Mouse (Mus musculus): ENCODE results near the gene Polr2f. TPM values are rescaled to one million over a fixed set of nuclear protein-coding genes. Genes with fewer than 3 reads are reported as not detected.

The Polr2f gene
- polyA plus RNA-seq, 1 experiment = not detected

DNA sequence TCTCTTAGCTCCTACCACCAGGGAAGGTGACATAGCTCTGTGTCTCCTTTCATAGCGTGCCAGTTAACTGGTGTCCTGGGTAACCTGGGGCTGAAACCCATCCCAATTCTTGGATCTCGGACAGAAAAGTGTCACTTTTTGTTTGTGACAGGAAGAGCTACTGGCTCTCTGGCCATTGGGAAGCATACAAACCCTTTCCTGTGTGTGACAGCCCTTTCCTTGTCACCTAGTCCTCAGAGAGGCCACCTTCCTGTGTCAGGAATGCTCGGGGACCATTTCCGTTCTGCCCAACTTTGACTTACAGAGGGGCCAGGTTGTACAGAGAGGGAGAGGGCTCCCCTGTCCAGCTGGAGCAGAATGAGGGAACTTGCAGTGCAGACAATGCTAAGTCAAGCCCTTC lies 41.4 kb upstream of the Polr2f start:
- no peak overlapping the region for H3K4me3 ChIP-seq (ENCODE audit: insufficient read depth, low read depth, low read length)
- no peak overlapping the region for H3K27ac ChIP-seq (ENCODE audit: insufficient read depth, low read depth, low read length)
- WGBS = 81% methylated on average over 4 of the region's 4 CpGs
- peaks cover 20% of the 10 kb centered on the region for H3K4me1 ChIP-seq (ENCODE audit: control insufficient read depth, insufficient read depth, low read length)
- no peak for TF ChIP-seq POLR2A (IDR thresholded peaks at IDR 0.05; ENCODE audit: insufficient read depth, low read depth, low read length)
- no peak for TF ChIP-seq CTCF (IDR thresholded peaks at IDR 0.05; ENCODE audit: insufficient read depth, low read depth, low read length)

DNA sequence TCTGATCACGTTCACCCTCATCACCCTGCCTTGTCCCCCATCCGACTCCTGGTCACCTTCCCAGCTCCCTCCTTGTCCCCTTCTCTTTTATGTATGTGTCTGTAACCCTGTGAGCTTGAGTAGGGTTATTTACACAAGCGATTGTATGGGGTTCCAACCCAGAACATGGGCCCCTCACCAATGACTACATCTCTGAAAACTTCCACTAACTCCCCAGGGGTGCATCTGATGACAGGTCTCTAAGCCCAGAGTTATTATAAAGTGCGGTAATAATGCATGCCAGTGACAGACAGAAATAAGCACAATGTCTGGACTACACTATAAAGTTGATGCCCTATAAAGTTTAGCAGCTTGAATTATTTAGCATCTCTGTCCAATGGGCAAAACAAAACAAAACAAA lies 40.4 kb upstream of the Polr2f start:
- WGBS = 87% methylated on average over 4 of the region's 4 CpGs
- H3K4me1 ChIP-seq (ENCODE audit: control insufficient read depth, insufficient read depth, low read length) = peaks cover 18% of the 10 kb centered on the region
- H3K4me3 ChIP-seq (ENCODE audit: insufficient read depth, low read depth, low read length) = no peak overlapping the region
- no peak for TF ChIP-seq POLR2A (IDR thresholded peaks at IDR 0.05; ENCODE audit: insufficient read depth, low read depth, low read length)
- no peak for TF ChIP-seq CTCF (IDR thresholded peaks at IDR 0.05; ENCODE audit: insufficient read depth, low read depth, low read length)
- H3K27ac ChIP-seq (ENCODE audit: insufficient read depth, low read depth, low read length) = no peak overlapping the region

DNA sequence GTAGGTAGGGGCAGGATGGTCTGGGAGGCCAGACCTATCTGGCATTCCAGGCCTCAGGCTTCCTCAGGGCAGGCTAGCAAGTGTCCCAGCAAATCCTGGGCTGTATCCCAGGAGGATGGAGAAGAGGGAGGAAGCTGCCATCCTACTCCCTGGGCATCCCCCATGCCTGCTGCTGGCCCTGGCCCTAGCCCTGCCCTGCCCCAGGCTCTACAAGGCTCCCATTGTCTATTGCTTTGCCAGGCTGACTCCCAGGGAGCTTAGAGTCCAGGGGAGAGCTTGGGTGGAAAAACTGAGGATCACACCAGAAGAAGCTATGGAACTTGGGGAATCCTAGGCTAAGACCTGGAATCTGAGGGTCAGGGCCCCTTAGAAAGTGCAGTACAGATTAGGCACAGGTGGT lies 39.3 kb upstream of the Polr2f start:
- Histone ChIP-seq H3K4me3 (ENCODE audit: insufficient read depth, low read depth, low read length) (no peak overlapping the region), H3K27ac (ENCODE audit: insufficient read depth, low read depth, low read length) (no peak overlapping the region), H3K4me1 (ENCODE audit: control insufficient read depth, insufficient read depth, low read length) (peaks cover 16% of the 10 kb centered on the region)
- TF ChIP-seq CTCF (IDR thresholded peaks at IDR 0.05; ENCODE audit: insufficient read depth, low read depth, low read length) (no peak), POLR2A (IDR thresholded peaks at IDR 0.05; ENCODE audit: insufficient read depth, low read depth, low read length) (no peak)

DNA sequence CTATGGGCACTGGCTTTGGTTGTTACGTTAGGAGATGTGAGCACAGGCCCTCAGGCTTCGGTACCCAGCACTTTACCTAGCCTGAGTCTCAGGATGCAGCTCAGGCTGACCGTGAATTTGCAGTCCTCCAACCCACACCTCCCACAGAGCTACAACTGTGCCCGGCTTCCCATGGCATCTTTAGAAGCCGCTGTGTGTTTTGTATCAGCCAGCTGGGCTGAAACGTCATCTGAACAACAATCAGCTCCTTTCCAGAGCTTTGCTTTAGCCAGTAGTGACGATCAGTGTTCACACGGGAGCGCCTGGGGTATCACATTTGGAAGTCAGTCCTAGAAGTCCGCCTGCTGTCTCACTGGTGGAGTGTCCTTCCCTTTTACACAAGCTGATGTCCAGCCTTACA lies 37.5 kb upstream of the Polr2f start:
- H3K4me1 ChIP-seq (ENCODE audit: control insufficient read depth, insufficient read depth, low read length) = peaks cover 11% of the 10 kb centered on the region
- 60% methylated on average over 10 of the region's 10 CpGs for WGBS
- no peak for TF ChIP-seq POLR2A (IDR thresholded peaks at IDR 0.05; ENCODE audit: insufficient read depth, low read depth, low read length)
- H3K27ac ChIP-seq (ENCODE audit: insufficient read depth, low read depth, low read length) = no peak overlapping the region
- H3K4me3 ChIP-seq (ENCODE audit: insufficient read depth, low read depth, low read length) = no peak overlapping the region

DNA sequence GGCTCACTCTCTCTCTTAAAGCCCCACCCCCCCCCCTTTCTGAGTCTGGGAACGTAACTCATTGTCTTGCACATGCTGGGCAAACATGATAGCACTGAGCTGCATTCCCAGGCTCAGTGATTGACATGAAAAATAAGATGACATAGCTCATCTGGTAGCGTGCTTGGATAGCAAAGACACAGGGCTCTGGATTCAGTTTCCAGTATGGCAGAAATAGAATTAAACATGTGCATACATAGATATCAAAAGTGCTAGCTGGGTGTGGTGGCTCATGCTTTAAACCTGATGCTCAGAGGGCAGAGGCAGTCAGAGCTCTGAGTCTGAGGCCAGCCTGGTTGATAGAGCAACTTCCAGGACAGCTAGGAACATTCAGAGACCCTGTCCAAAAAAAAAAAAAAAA lies 35.0 kb upstream of the Polr2f start:
- Histone ChIP-seq H3K4me1 (ENCODE audit: control insufficient read depth, insufficient read depth, low read length) (peaks cover 16% of the 10 kb centered on the region), H3K4me3 (ENCODE audit: insufficient read depth, low read depth, low read length) (no peak overlapping the region), H3K27ac (ENCODE audit: insufficient read depth, low read depth, low read length) (no peak overlapping the region)
- TF ChIP-seq CTCF (IDR thresholded peaks at IDR 0.05; ENCODE audit: insufficient read depth, low read depth, low read length) (no peak), POLR2A (IDR thresholded peaks at IDR 0.05; ENCODE audit: insufficient read depth, low read depth, low read length) (no peak)
- 76% methylated on average over 2 of the region's 2 CpGs for WGBS

DNA sequence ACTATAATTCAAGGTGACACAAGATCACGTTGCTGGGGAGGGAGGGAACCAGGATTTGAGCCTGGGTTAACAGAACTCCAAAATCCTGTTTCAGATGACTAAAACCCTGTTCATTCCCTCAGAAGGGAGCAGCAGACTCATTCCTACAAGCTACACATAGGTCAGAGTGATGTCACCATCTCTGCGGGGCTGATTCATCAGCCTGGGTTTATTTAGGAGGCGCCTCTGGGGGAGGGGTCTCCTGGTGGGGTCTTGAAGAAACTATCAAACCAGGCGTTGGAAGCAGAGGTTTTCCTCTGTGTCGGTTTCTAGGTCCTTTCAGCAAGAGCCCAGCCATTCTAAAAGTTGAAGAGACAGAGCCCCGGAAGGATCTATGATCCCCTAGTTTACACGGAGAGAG lies 32.8 kb upstream of the Polr2f start:
- 0 out of 2 replicates have a peak overlapping the region, but pooled peaks have one; percentile 80 for H3K4me3 ChIP-seq (ENCODE audit: insufficient read depth, low read depth, low read length)
- H3K27ac ChIP-seq (ENCODE audit: insufficient read depth, low read depth, low read length) = no peak overlapping the region
- H3K4me1 ChIP-seq (ENCODE audit: control insufficient read depth, insufficient read depth, low read length) = peaks cover 22% of the 10 kb centered on the region
- WGBS = 18% methylated on average over 7 of the region's 7 CpGs
- TF ChIP-seq POLR2A (IDR thresholded peaks at IDR 0.05; ENCODE audit: insufficient read depth, low read depth, low read length) = no peak
- TF ChIP-seq CTCF (IDR thresholded peaks at IDR 0.05; ENCODE audit: insufficient read depth, low read depth, low read length) = no peak

DNA sequence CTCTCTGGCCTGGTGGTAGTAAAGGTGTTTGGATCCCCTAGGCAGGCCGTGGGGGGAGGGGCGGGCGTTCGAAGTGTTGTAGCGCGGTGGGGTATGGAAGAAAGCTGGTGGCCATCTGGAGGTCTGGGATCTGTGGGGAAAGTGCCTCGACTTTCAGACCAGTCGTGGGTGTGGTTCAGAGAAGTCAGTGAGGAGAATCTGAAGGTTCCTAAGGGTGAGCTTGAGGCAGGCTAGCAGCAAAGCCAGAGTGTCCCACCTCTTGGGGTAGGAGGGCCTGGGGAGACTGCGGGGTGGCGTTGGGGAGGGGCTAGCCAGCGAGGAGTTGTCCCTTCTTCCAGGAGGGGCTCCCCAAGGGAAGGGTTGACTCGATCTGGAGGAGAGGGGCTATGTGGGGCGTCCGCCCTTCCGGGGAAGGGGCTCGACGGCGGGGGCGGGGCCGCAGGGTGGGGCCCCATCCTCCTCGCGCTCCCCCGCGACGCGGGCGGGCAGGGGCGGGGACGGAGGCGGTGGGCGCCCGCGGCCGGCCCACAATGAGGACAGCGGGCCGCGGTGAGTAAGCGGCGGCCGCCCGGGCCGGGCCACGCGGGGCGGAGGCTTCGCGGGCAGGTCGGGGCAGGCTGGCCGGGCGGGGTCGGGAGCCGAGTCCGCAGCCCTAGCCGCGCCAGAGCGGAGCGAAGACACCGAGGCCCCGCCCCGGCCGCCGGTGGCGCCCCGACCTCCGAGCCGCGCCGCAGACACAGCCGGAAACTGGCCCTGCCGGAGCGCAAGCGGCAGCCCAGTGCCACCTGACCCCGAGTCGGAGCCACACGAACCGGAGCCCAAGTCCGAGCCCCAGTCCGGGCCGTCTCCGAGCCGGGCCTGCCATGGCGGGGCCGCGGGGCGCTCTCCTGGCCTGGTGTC lies 32.1 kb upstream of the Polr2f start, which contains the start of gene Micall1:
Gene Micall1, plus strand, starts transcription at position 478 of the 900 bp plus-strand sequence.
- H3K4me1 ChIP-seq (ENCODE audit: control insufficient read depth, insufficient read depth, low read length) = peaks cover 18% of the 10 kb centered on the region
- TF ChIP-seq CTCF (IDR thresholded peaks at IDR 0.05; ENCODE audit: insufficient read depth, low read depth, low read length) (no peak), POLR2A (IDR thresholded peaks at IDR 0.05; ENCODE audit: insufficient read depth, low read depth, low read length) (no peak)
- under 1% methylated on average over 75 of the region's 85 CpGs for WGBS
- peak within 1 kb of the TSS; percentile 34 for H3K27ac ChIP-seq (ENCODE audit: insufficient read depth, low read depth, low read length)
- peak within 1 kb of the TSS; percentile 80 for H3K4me3 ChIP-seq (ENCODE audit: insufficient read depth, low read depth, low read length)

DNA sequence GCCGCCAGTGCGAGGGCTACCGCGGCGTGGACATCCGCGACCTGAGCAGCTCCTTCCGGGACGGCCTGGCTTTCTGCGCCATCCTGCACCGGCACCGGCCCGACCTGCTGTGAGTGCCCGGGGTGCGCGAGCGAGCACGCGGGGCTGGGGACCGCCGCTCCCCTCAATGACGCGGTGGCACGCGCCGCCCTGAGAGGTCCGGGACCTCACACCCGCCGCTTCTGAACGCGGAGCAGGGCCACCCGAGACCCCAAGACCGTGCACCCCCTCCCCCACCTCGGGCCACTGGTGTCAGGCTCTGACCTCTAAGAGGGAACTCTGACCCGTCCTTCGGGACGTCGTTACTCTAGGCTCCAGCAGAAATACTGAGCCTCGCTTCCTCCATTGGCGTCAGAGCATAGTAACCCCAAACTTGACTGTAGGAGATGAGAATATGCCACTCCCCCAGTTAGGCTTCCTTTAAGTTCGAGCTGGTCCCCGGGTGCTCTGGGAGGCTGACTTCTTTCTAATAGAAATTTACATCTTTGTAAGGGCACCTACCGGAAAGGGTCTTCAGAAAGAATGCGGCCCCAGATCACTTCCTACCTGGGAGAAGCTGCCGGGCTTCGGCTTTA lies 31.4 kb upstream of the Polr2f start:
- H3K4me3 ChIP-seq (ENCODE audit: insufficient read depth, low read depth, low read length) = peak overlapping the region; percentile 80
- TF ChIP-seq CTCF (IDR thresholded peaks at IDR 0.05; ENCODE audit: insufficient read depth, low read depth, low read length) (peak; percentile 9; the same call in 1 of the 2 replicates), POLR2A (IDR thresholded peaks at IDR 0.05; ENCODE audit: insufficient read depth, low read depth, low read length) (no peak)
- H3K27ac ChIP-seq (ENCODE audit: insufficient read depth, low read depth, low read length) = peak overlapping the region; percentile 34
- peaks cover 18% of the 10 kb centered on the region for H3K4me1 ChIP-seq (ENCODE audit: control insufficient read depth, insufficient read depth, low read length)
- 2% methylated on average over 45 of the region's 46 CpGs for WGBS

DNA sequence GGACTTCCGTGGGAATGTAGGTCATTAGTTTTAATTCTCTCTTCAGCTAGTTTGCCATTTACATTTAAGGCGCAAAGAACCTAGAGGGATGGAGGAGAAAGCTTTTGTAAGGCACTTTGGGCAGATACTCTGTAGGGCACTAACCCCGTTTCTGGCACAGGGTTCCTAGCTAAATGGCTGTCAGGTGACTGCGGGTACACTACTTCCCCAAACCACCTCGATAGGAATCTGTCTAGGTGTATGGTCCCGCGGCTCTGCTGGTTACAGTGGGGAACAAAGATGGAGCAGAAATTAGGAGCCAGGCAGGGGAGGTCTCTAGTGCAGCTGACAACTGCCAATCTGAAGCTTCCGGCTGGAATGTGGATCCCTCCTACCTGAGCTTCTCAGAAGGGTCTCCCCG lies 30.8 kb upstream of the Polr2f start:
- H3K4me1 ChIP-seq (ENCODE audit: control insufficient read depth, insufficient read depth, low read length) = peaks cover 18% of the 10 kb centered on the region
- H3K27ac ChIP-seq (ENCODE audit: insufficient read depth, low read depth, low read length) = no peak overlapping the region
- 30% methylated on average over 9 of the region's 9 CpGs for WGBS
- TF ChIP-seq CTCF (IDR thresholded peaks at IDR 0.05; ENCODE audit: insufficient read depth, low read depth, low read length) = no peak
- TF ChIP-seq POLR2A (IDR thresholded peaks at IDR 0.05; ENCODE audit: insufficient read depth, low read depth, low read length) = no peak
- no peak overlapping the region; the same call in 1 of the 2 replicates for H3K4me3 ChIP-seq (ENCODE audit: insufficient read depth, low read depth, low read length)

Measured in olfactory bulb, adult 2 months (tissue).